Mouse (Mus musculus): ENCODE measurements around the gene Nr2f1. TPM values are rescaled to one million over a fixed set of nuclear protein-coding genes. Genes with fewer than 3 reads are reported as not detected.

Gene Nr2f1
- polyA plus RNA-seq, 1 experiment = 84.5 TPM

GRCm38 (mm10) chr13:78181071-78181929 lies 18.3 kb downstream of the Nr2f1 start:
- DNase-seq = peak; percentile 56 to 70
- WGBS = 2% methylated on average over 44 of the region's 44 CpGs

GRCm38 (mm10) chr13:78180261-78180660 lies 19.3 kb downstream of the Nr2f1 start:
- Histone ChIP-seq H3K4me1 (ENCODE audit: control insufficient read depth, insufficient read depth, low read length) (no peaks in the 10 kb centered on the region), H3K27ac (ENCODE audit: insufficient read depth, low read length) (no peak overlapping the region), H3K27me3 (ENCODE audit: control insufficient read depth, insufficient read depth, low read length) (no peaks in the 10 kb centered on the region; the same call in 1 of the 2 replicates), H3K4me3 (replicated peaks; ENCODE audit: insufficient read depth, low read depth, low read length) (no peak overlapping the region)
- TF ChIP-seq CTCF (IDR thresholded peaks at IDR 0.05; ENCODE audit: borderline replicate concordance, insufficient read depth, low read depth, low read length) (no peak), POLR2A (IDR thresholded peaks at IDR 0.05; ENCODE audit: borderline replicate concordance, insufficient read depth, low read length) (no peak)
- no peak for DNase-seq
- WGBS = 89% methylated on average over 3 of the region's 3 CpGs

More at GRCm38 (mm10) chr13:78181071-78181929, 18.3 kb downstream of the Nr2f1 start:
- Histone ChIP-seq H3K27me3 (ENCODE audit: control insufficient read depth, insufficient read depth, low read length) (no peaks in the 10 kb centered on the region; the same call in 1 of the 2 replicates), H3K4me1 (ENCODE audit: control insufficient read depth, insufficient read depth, low read length) (no peaks in the 10 kb centered on the region), H3K4me3 (replicated peaks; ENCODE audit: insufficient read depth, low read depth, low read length) (peak overlapping the region; percentile 80), H3K27ac (ENCODE audit: insufficient read depth, low read length) (peak overlapping the region; percentile 62; the same call in 1 of the 2 replicates)
- TF ChIP-seq CTCF (IDR thresholded peaks at IDR 0.05; ENCODE audit: borderline replicate concordance, insufficient read depth, low read depth, low read length) = no peak
- peak; percentile 14; the same call in 1 of the 2 replicates for TF ChIP-seq POLR2A (IDR thresholded peaks at IDR 0.05; ENCODE audit: borderline replicate concordance, insufficient read depth, low read length)

- peak; percentile 40 to 45 for DNase-seq
- no peak overlapping the region for H3K27ac ChIP-seq (ENCODE audit: insufficient read depth, low read length)
- peak overlapping the region; percentile 55 for H3K4me3 ChIP-seq (replicated peaks; ENCODE audit: insufficient read depth, low read depth, low read length)
- H3K27me3 ChIP-seq (ENCODE audit: control insufficient read depth, insufficient read depth, low read length) = no peaks in the 10 kb centered on the region; the same call in 1 of the 2 replicates
- no peaks in the 10 kb centered on the region for H3K4me1 ChIP-seq (ENCODE audit: control insufficient read depth, insufficient read depth, low read length)
- no peak for TF ChIP-seq POLR2A (IDR thresholded peaks at IDR 0.05; ENCODE audit: borderline replicate concordance, insufficient read depth, low read length)
- no peak for TF ChIP-seq CTCF (IDR thresholded peaks at IDR 0.05; ENCODE audit: borderline replicate concordance, insufficient read depth, low read depth, low read length)
- WGBS = 17% methylated on average over 38 of the region's 38 CpGs
Observed at GRCm38 (mm10) chr13:78179312-78180097, 20.1 kb downstream of the Nr2f1 start.

GRCm38 (mm10) chr13:78178771-78179170 lies 20.8 kb downstream of the Nr2f1 start:
- no peak overlapping the region for H3K27ac ChIP-seq (ENCODE audit: insufficient read depth, low read length)
- no peaks in the 10 kb centered on the region; the same call in 1 of the 2 replicates for H3K27me3 ChIP-seq (ENCODE audit: control insufficient read depth, insufficient read depth, low read length)
- no peak for TF ChIP-seq POLR2A (IDR thresholded peaks at IDR 0.05; ENCODE audit: borderline replicate concordance, insufficient read depth, low read length)
- TF ChIP-seq CTCF (IDR thresholded peaks at IDR 0.05; ENCODE audit: borderline replicate concordance, insufficient read depth, low read depth, low read length) = no peak
- DNase-seq = no peak
- no peak overlapping the region for H3K4me3 ChIP-seq (replicated peaks; ENCODE audit: insufficient read depth, low read depth, low read length)
- 62% methylated on average over 5 of the region's 5 CpGs for WGBS
- no peaks in the 10 kb centered on the region for H3K4me1 ChIP-seq (ENCODE audit: control insufficient read depth, insufficient read depth, low read length)

GRCm38 (mm10) chr13:78178021-78178420 lies 21.5 kb downstream of the Nr2f1 start:
- H3K4me1 ChIP-seq (ENCODE audit: control insufficient read depth, insufficient read depth, low read length) = no peaks in the 10 kb centered on the region
- no peak for DNase-seq
- no peak overlapping the region for H3K4me3 ChIP-seq (replicated peaks; ENCODE audit: insufficient read depth, low read depth, low read length)
- H3K27ac ChIP-seq (ENCODE audit: insufficient read depth, low read length) = no peak overlapping the region
- H3K27me3 ChIP-seq (ENCODE audit: control insufficient read depth, insufficient read depth, low read length) = no peaks in the 10 kb centered on the region; the same call in 1 of the 2 replicates
- 78% methylated on average over 1 of the region's 1 CpGs for WGBS
- TF ChIP-seq CTCF (IDR thresholded peaks at IDR 0.05; ENCODE audit: borderline replicate concordance, insufficient read depth, low read depth, low read length) (no peak), POLR2A (IDR thresholded peaks at IDR 0.05; ENCODE audit: borderline replicate concordance, insufficient read depth, low read length) (no peak)

- TF ChIP-seq POLR2A (IDR thresholded peaks at IDR 0.05; ENCODE audit: borderline replicate concordance, insufficient read depth, low read length) (no peak), CTCF (IDR thresholded peaks at IDR 0.05; ENCODE audit: borderline replicate concordance, insufficient read depth, low read depth, low read length) (no peak)
- H3K27ac ChIP-seq (ENCODE audit: insufficient read depth, low read length) = no peak overlapping the region
- WGBS = 82% methylated on average over 5 of the region's 5 CpGs
- no peak overlapping the region for H3K4me3 ChIP-seq (replicated peaks; ENCODE audit: insufficient read depth, low read depth, low read length)
- no peaks in the 10 kb centered on the region for H3K4me1 ChIP-seq (ENCODE audit: control insufficient read depth, insufficient read depth, low read length)
- no peaks in the 10 kb centered on the region; the same call in 1 of the 2 replicates for H3K27me3 ChIP-seq (ENCODE audit: control insufficient read depth, insufficient read depth, low read length)
- no peak for DNase-seq
Observed at GRCm38 (mm10) chr13:78177381-78177950, 22.1 kb downstream of the Nr2f1 start.

GRCm38 (mm10) chr13:78175821-78176380 lies 23.7 kb downstream of the Nr2f1 start:
- peak in 1 of 2 experiments; percentile 54 for DNase-seq
- 15% methylated on average over 8 of the region's 8 CpGs for WGBS
- Histone ChIP-seq H3K27ac (ENCODE audit: insufficient read depth, low read length) (no peak overlapping the region), H3K4me3 (replicated peaks; ENCODE audit: insufficient read depth, low read depth, low read length) (no peak overlapping the region), H3K4me1 (ENCODE audit: control insufficient read depth, insufficient read depth, low read length) (no peaks in the 10 kb centered on the region), H3K27me3 (ENCODE audit: control insufficient read depth, insufficient read depth, low read length) (peaks cover 1% of the 10 kb centered on the region; the same call in 1 of the 2 replicates)
- peak; percentile 30; the same call in 1 of the 2 replicates for TF ChIP-seq CTCF (IDR thresholded peaks at IDR 0.05; ENCODE audit: borderline replicate concordance, insufficient read depth, low read depth, low read length)
- no peak for TF ChIP-seq POLR2A (IDR thresholded peaks at IDR 0.05; ENCODE audit: borderline replicate concordance, insufficient read depth, low read length)

Data from cerebellum, adult 2 months (tissue).